8 mouse cellular contexts compared by ENCODE assay signal in genomic region chr17:46063283-46063973, GRCm38 (mm10). TPM values are rescaled to one million over a fixed set of nuclear protein-coding genes. Genes with fewer than 3 reads are reported as not detected.
A peak's percentile ranks its signal among the peaks of the same experiment; 100 is the strongest.
DNase-seq lines count a peak whose midpoint lies in the region; ATAC-seq and TF ChIP-seq lines count a peak whose summit lies in the region.

No protein-coding gene starts in this region.

- peak overlapping the region; percentile 17; the same call in 1 of the 2 replicates for H3K4me3 ChIP-seq in E14TG2a.4 (replicated peaks; ENCODE audit: low read length)
- no peak overlapping the region for H3K4me3 ChIP-seq in embryonic facial prominence, embryonic 11.5 days (ENCODE audit: low read depth, low read length)
- H3K4me3 ChIP-seq in limb, embryonic 13.5 days, result no peak overlapping the region
- H3K4me3 ChIP-seq in midbrain, embryonic 13.5 days (replicated peaks), result no peak overlapping the region

- H3K27me3 ChIP-seq in E14TG2a.4 (ENCODE audit: insufficient read depth, low read length), result peaks cover 15% of the 10 kb centered on the region
- no peaks in the 10 kb centered on the region for H3K27me3 ChIP-seq in embryonic facial prominence, embryonic 11.5 days (ENCODE audit: control insufficient read depth, insufficient read depth, low read length)
- H3K27me3 ChIP-seq in limb, embryonic 13.5 days, result no peaks in the 10 kb centered on the region
- H3K27me3 ChIP-seq in midbrain, embryonic 13.5 days, result no peaks in the 10 kb centered on the region

- peaks cover 28% of the 10 kb centered on the region for H3K4me1 ChIP-seq in E14TG2a.4 (replicated peaks; ENCODE audit: low read depth, low read length)
- peaks cover 9% of the 10 kb centered on the region for H3K4me1 ChIP-seq in embryonic facial prominence, embryonic 11.5 days (ENCODE audit: control insufficient read depth, insufficient read depth, low read length)
- H3K4me1 ChIP-seq in limb, embryonic 13.5 days, result peaks cover 30% of the 10 kb centered on the region
- H3K4me1 ChIP-seq in midbrain, embryonic 13.5 days (replicated peaks), result peaks cover 10% of the 10 kb centered on the region

- H3K9me3 ChIP-seq in E14TG2a.4 (ENCODE audit: low read length), result no peaks in the 10 kb centered on the region
- no peaks in the 10 kb centered on the region for H3K9me3 ChIP-seq in embryonic facial prominence, embryonic 11.5 days (replicated peaks; ENCODE audit: control insufficient read depth, low read length)
- no peaks in the 10 kb centered on the region for H3K9me3 ChIP-seq in limb, embryonic 13.5 days
- no peaks in the 10 kb centered on the region for H3K9me3 ChIP-seq in midbrain, embryonic 13.5 days

- WGBS in embryonic facial prominence, embryonic 11.5 days, result 30% methylated on average over 10 of the region's 10 CpGs
- WGBS in limb, embryonic 13.5 days, result 18% methylated on average over 10 of the region's 10 CpGs
- WGBS in midbrain, embryonic 13.5 days, result 27% methylated on average over 10 of the region's 10 CpGs

- no peak overlapping the region; the same call in 1 of the 2 replicates for H3K4me2 ChIP-seq in embryonic facial prominence, embryonic 11.5 days (ENCODE audit: low read depth, low read length)
- peak overlapping the region; percentile 41 for H3K4me2 ChIP-seq in limb, embryonic 13.5 days (replicated peaks)
- no peak overlapping the region for H3K4me2 ChIP-seq in midbrain, embryonic 13.5 days (replicated peaks)

- ATAC-seq in embryonic facial prominence, embryonic 11.5 days (replicated peaks; ENCODE audit: insufficient number of reproducible peaks, low FRiP score, low TSS enrichment, low read depth), result peak; percentile 88
- ATAC-seq in limb, embryonic 13.5 days (ENCODE audit: low FRiP score, low read depth), result peak; percentile 82
- ATAC-seq in midbrain, embryonic 13.5 days, result peak; percentile 76

- no peak for TF ChIP-seq CTCF in E14TG2a.4 (conservative IDR thresholded peaks at IDR 0.05; ENCODE audit: low read length)

- peak; percentile 68 for DNase-seq in embryonic facial prominence, embryonic 11.5 days (ENCODE audit: low spot score)
- DNase-seq in heart, postnatal 25 days (ENCODE audit: low spot score), result peak; percentile 33
- no peak for DNase-seq in spleen, postnatal 14 days (ENCODE audit: low spot score in 2 of 2)
- DNase-seq in B cell, adult 2 months, result no peak
- no peak for DNase-seq in thymus, postnatal 14 days

- H3K36me3 ChIP-seq in E14TG2a.4 (ENCODE audit: insufficient read depth, low read length), result no peaks in the 10 kb centered on the region
- no peaks in the 10 kb centered on the region for H3K36me3 ChIP-seq in embryonic facial prominence, embryonic 11.5 days (replicated peaks; ENCODE audit: control insufficient read depth, insufficient read depth, low read depth, low read length)
- H3K36me3 ChIP-seq in limb, embryonic 13.5 days, result no peaks in the 10 kb centered on the region
- no peaks in the 10 kb centered on the region for H3K36me3 ChIP-seq in midbrain, embryonic 13.5 days

- intact Hi-C loops in heart, postnatal 25 days (cut with DNase I), result no loop called here

- H3K9ac ChIP-seq in embryonic facial prominence, embryonic 11.5 days (replicated peaks; ENCODE audit: low read length), result peak overlapping the region; percentile 32
- peak overlapping the region; percentile 31; the same call in 1 of the 2 replicates for H3K9ac ChIP-seq in limb, embryonic 13.5 days
- H3K9ac ChIP-seq in midbrain, embryonic 13.5 days (replicated peaks), result no peak overlapping the region

- H3K27ac ChIP-seq in embryonic facial prominence, embryonic 11.5 days (replicated peaks; ENCODE audit: low read depth, low read length), result peak overlapping the region; percentile 31; the same call in 1 of the 2 replicates
- H3K27ac ChIP-seq in limb, embryonic 13.5 days, result peak overlapping the region; percentile 58
- H3K27ac ChIP-seq in midbrain, embryonic 13.5 days, result peak overlapping the region; percentile 22; the same call in 1 of the 2 replicates

RNA-seq across cellular contexts. Expression of gene Vegfa, which starts 31.3 kb away (rescaled TPM):
- polyA plus RNA-seq in embryonic facial prominence, embryonic 11.5 days (2014; fragmentation: Nextera tagmentation; extraction: Ambion mirVana), result 2.9 and 3.2 TPM in 2 replicates
- total RNA-seq in heart, postnatal 25 days (2021), result 100 to 1,000 TPM; 257 to 275 TPM
- polyA plus RNA-seq in limb, embryonic 13.5 days (2015; fragmentation: Nextera tagmentation; extraction: Ambion mirVana), result 4.3 and 4.6 TPM in 2 replicates
- 2.7 and 3.4 TPM in 2 replicates for polyA plus RNA-seq in midbrain, embryonic 13.5 days (2015; fragmentation: Nextera tagmentation; extraction: Ambion mirVana)

RNA-seq across cellular contexts. Expression of gene Mrps18a, which starts 47.4 kb away (rescaled TPM):
- 133 and 134 TPM in 2 replicates for polyA plus RNA-seq in embryonic facial prominence, embryonic 11.5 days (2014; fragmentation: Nextera tagmentation; extraction: Ambion mirVana)
- total RNA-seq in heart, postnatal 25 days (2021), result 100 to 1,000 TPM; 121 to 134 TPM
- polyA plus RNA-seq in limb, embryonic 13.5 days (2015; fragmentation: Nextera tagmentation; extraction: Ambion mirVana), result 141 and 143 TPM in 2 replicates
- 137 and 140 TPM in 2 replicates for polyA plus RNA-seq in midbrain, embryonic 13.5 days (2015; fragmentation: Nextera tagmentation; extraction: Ambion mirVana)

Comparison
In these comparisons a context has a peak if more than half of its experiments do, and no peak if none do; other contexts are left out.
1. DNase-seq: peak in embryonic facial prominence, embryonic 11.5 days (single experiment) and heart, postnatal 25 days (single experiment); none in spleen, postnatal 14 days (0 of 2), B cell, adult 2 months (0 of 2) and thymus, postnatal 14 days (single experiment).
2. Peak in every context shown above with its lines, with median percentiles within 50 percentile points of each other: ATAC-seq and H3K27ac ChIP-seq.